Mouse (Mus musculus) erythroblast, embryonic 14.5 days (primary cell): Measurements from ENCODE around the gene Trappc11. TPM values are rescaled to one million over a fixed set of nuclear protein-coding genes. Genes with fewer than 3 reads are reported as not detected.
A peak's percentile ranks its signal among the peaks of the same experiment; 100 is the strongest.

Experiments used
- H3K27me3 ChIP-seq: 2 replicates; pipeline ENCODE4 v1.6.1; 2012; ENCODE audit warnings: inconsistent platforms; ENCODE audit not compliant: control insufficient read depth
- H3K36me3 ChIP-seq: 2 replicates; pipeline ENCODE4 v1.6.1; 2012; ENCODE audit warnings: mild to moderate bottlenecking, inconsistent platforms; ENCODE audit not compliant: control insufficient read depth
- H3K4me1 ChIP-seq: 2 replicates; pipeline ENCODE4 v1.6.1; 2012; ENCODE audit warnings: inconsistent platforms; ENCODE audit not compliant: control insufficient read depth
- H3K4me3 ChIP-seq: replicated peaks from 2 replicates; pipeline ENCODE3; 2012; ENCODE audit warnings: moderate library complexity, mild to moderate bottlenecking, inconsistent platforms
- H3K9me3 ChIP-seq: 2 replicates; pipeline ENCODE4 v1.6.1; 2012; ENCODE audit warnings: low read length, inconsistent platforms, mixed read lengths; ENCODE audit not compliant: control insufficient read depth
- GATA1 ChIP-seq: IDR thresholded peaks from 2 replicates; pipeline ENCODE4 v1.6.1; 2012; ENCODE audit warnings: low read length, inconsistent platforms, mixed read lengths
- TAL1 ChIP-seq: IDR thresholded peaks from 3 replicates; pipeline ENCODE4 v1.6.1; 2012; ENCODE audit warnings: low read length, inconsistent platforms, mixed read lengths
- polyA plus RNA-seq: library from polyadenylated mRNA; stranded (reverse); fragments of >175 nt; gene quantifications from 2 replicates; pipeline ENCODE4 v1.2.3, GENCODE M21; 2012

Trappc11 gene
- polyA plus RNA-seq, result 0.42 and 0.79 TPM in 2 replicates

- Histone ChIP-seq H3K27me3 (no peaks in the 10 kb centered on the region), H3K36me3 (peaks cover 29% of the 10 kb centered on the region), H3K9me3 (no peaks in the 10 kb centered on the region), H3K4me3 (peak within 1 kb of the TSS; percentile 88), H3K4me1 (peaks cover 34% of the 10 kb centered on the region)
- TF ChIP-seq TAL1 (no peak), GATA1 (no peak)
These were observed at the start of gene Trappc11, which contains the start of gene Rwdd4a for GRCm38 (mm10) chr8:47533344-47534125. Gene Trappc11 (minus strand): TSS chr8:47533470. Gene Rwdd4a (plus strand): TSS chr8:47533664.

DNA sequence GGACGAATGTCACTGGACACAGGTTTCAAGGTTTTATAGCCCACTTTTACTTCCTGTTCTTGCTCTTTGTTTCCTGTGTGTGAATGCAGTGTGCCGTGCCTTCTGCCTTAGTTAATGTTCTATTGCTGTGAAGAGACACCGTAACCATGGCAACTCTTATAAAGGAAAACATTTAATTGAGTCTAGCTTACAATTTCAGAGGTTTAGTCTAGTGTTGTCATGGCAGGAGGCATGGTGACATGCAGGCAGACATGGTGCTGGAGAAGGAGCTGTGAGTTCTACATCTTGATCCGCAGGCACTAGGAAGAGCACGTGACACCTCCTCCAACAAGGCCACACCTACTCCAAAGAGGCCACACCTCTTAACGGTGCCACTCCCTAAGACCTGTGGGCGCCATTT is 48.2 kb upstream of the Trappc11 start:
- H3K4me1 ChIP-seq, result no peaks in the 10 kb centered on the region
- no peaks in the 10 kb centered on the region for H3K27me3 ChIP-seq
- no peak overlapping the region for H3K4me3 ChIP-seq
- no peaks in the 10 kb centered on the region for H3K36me3 ChIP-seq
- TF ChIP-seq GATA1, result no peak
- TF ChIP-seq TAL1, result no peak
- H3K9me3 ChIP-seq, result peaks cover 14% of the 10 kb centered on the region

DNA sequence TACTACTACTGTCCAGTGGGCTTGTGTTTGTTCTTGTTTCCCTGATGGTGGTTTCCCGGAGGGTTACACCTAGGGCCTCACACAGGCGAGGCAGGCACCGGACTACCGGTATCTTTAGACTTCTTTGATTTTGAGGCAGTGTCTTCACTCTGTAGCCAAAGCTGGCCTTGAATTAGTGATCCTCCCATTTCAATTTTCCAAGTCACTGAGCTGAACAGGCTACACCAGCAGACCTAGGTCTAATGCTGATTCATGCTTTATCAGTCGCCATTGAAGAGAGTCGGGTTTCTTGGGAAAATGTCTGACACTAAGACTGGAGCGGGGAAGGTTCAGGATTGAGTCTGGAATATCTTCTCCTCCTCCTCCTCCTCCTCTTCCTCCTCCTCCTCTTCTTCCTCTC is 40.2 kb upstream of the Trappc11 start:
- no peak for TF ChIP-seq GATA1
- TF ChIP-seq TAL1, result no peak
- Histone ChIP-seq H3K9me3 (0 out of 2 replicates have a peak, but pooled peaks cover 2% of the 10 kb centered on the region), H3K36me3 (no peaks in the 10 kb centered on the region), H3K4me3 (no peak overlapping the region), H3K27me3 (no peaks in the 10 kb centered on the region), H3K4me1 (no peaks in the 10 kb centered on the region)

GRCm38 (mm10) chr8:47570161-47570560 is 36.9 kb upstream of the Trappc11 start:
- TF ChIP-seq GATA1 (no peak), TAL1 (no peak)

GRCm38 (mm10) chr8:47568098-47568497 is 34.8 kb upstream of the Trappc11 start:
- Histone ChIP-seq H3K27me3 (no peaks in the 10 kb centered on the region), H3K4me1 (no peaks in the 10 kb centered on the region), H3K9me3 (no peaks in the 10 kb centered on the region; the same call in 1 of the 2 replicates), H3K4me3 (no peak overlapping the region), H3K36me3 (no peaks in the 10 kb centered on the region)
- no peak for TF ChIP-seq GATA1
- TF ChIP-seq TAL1, result no peak

More at GRCm38 (mm10) chr8:47570161-47570560, 36.9 kb upstream of the Trappc11 start:
- Histone ChIP-seq H3K4me3 (no peak overlapping the region), H3K36me3 (no peaks in the 10 kb centered on the region), H3K9me3 (no peaks in the 10 kb centered on the region; the same call in 1 of the 2 replicates), H3K27me3 (no peaks in the 10 kb centered on the region), H3K4me1 (no peaks in the 10 kb centered on the region)

GRCm38 (mm10) chr8:47566551-47566950 is 33.3 kb upstream of the Trappc11 start:
- Histone ChIP-seq H3K4me1 (no peaks in the 10 kb centered on the region), H3K4me3 (no peak overlapping the region), H3K27me3 (no peaks in the 10 kb centered on the region), H3K9me3 (no peaks in the 10 kb centered on the region; the same call in 1 of the 2 replicates), H3K36me3 (no peaks in the 10 kb centered on the region)
- TF ChIP-seq TAL1, result no peak
- TF ChIP-seq GATA1, result no peak

- TF ChIP-seq TAL1, result no peak
- no peak for TF ChIP-seq GATA1
- no peaks in the 10 kb centered on the region for H3K4me1 ChIP-seq
These were observed 27.5 kb upstream of the Trappc11 start for GRCm38 (mm10) chr8:47560801-47561200.

GRCm38 (mm10) chr8:47558274-47558673 is 25.0 kb upstream of the Trappc11 start:
- TF ChIP-seq GATA1, result no peak
- TF ChIP-seq TAL1, result no peak

More at GRCm38 (mm10) chr8:47560801-47561200, 27.5 kb upstream of the Trappc11 start:
- Histone ChIP-seq H3K4me3 (no peak overlapping the region), H3K27me3 (no peaks in the 10 kb centered on the region), H3K36me3 (no peaks in the 10 kb centered on the region), H3K9me3 (no peaks in the 10 kb centered on the region)

DNA sequence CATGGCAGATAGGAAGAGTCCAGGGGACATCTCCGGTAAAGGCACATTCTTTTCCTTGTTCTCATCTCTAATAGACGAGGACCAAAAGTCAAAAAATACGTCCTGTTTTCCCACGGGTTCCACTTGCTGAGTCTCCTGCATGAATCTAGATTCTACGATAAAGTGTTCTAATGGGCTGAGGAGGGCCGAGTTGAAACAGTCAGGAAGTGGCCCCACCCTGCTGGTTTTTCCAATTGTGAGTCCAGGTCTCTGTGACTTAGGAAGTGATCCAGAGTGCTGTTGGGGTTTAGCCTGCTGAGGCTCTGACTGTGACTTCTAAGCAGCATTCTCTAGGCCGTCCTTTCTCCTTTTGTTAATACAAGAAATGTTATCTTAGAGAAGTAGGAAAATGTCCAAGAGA is 23.2 kb upstream of the Trappc11 start:
- Histone ChIP-seq H3K4me3 (no peak overlapping the region), H3K4me1 (no peaks in the 10 kb centered on the region), H3K9me3 (no peaks in the 10 kb centered on the region), H3K36me3 (peaks cover 4% of the 10 kb centered on the region), H3K27me3 (no peaks in the 10 kb centered on the region)
- TF ChIP-seq TAL1 (no peak), GATA1 (no peak)

More at GRCm38 (mm10) chr8:47558274-47558673, 25.0 kb upstream of the Trappc11 start:
- no peaks in the 10 kb centered on the region for H3K27me3 ChIP-seq
- no peaks in the 10 kb centered on the region for H3K4me1 ChIP-seq
- H3K36me3 ChIP-seq, result peaks cover 1% of the 10 kb centered on the region
- no peaks in the 10 kb centered on the region for H3K9me3 ChIP-seq
- no peak overlapping the region for H3K4me3 ChIP-seq
